Mouse (Mus musculus): Measurements from ENCODE around the gene Uox.

GRCm38 (mm10) chr3:146580039-146580729, 10.0 kb downstream of the Uox start:
- TF ChIP-seq GATA1 (IDR thresholded peaks at IDR 0.05; ENCODE audit: borderline replicate concordance, low read length) (no peak), FLI1 (IDR thresholded peaks at IDR 0.05; ENCODE audit: low read length) (no peak)
